Mouse (Mus musculus): ENCODE data around the gene Ccdc93.

DNA sequence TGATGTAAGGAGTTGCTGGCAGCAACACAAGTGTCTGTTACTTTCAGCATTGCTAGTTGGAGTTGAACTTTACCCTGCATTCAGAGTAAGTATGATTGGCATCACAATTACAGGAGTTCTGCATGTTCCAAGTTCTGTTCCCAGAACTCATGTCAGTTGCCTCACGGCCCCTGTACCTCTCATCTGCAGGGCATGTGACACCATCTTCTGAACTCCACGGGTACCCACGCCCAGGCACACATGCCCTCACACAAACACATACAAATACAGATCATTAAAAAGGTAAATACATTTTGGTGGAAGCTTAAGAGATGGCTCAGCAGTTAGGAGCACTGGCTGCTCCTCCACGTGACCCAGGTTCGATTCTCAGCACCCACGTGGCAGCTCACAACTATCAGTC, 56.0 kb downstream of the Ccdc93 start:
- no peak for TF ChIP-seq CTCF (IDR thresholded peaks at IDR 0.05; ENCODE audit: low read depth)
- no peak for TF ChIP-seq EP300 (IDR thresholded peaks at IDR 0.05; ENCODE audit: low read depth)
